Mouse (Mus musculus) MEL (cell line): Measurements from ENCODE around the gene Fgg.

ENCODE experiments used
- BHLHE40 ChIP-seq: IDR thresholded peaks from 2 replicates; pipeline ENCODE4 v1.6.1; 2012; ENCODE audit warnings: low read depth, mild to moderate bottlenecking, inconsistent platforms, low read length, improper control_type of control experiment, borderline replicate concordance
- CHD1 ChIP-seq: IDR thresholded peaks from 2 replicates; pipeline ENCODE4 v1.6.1; 2012; ENCODE audit warnings: low read depth, mild to moderate bottlenecking, inconsistent platforms, low read length, improper control_type of control experiment
- CTCF ChIP-seq, 3 experiments: IDR thresholded peaks in 2 of 3; conservative IDR thresholded peaks in 1 of 3; 2 replicates each; pipeline ENCODE4 v1.5.1; 2011 to 2012; ENCODE audit warnings: low read length in 3 of 3, low read depth in 2 of 3, mild to moderate bottlenecking in 2 of 3, improper control_type of control experiment in 1 of 3, inconsistent platforms in 1 of 3, mixed read lengths in 1 of 3, moderate library complexity in 1 of 3; ENCODE audit not compliant: control insufficient read depth in 1 of 3, insufficient read depth in 1 of 3, poor library complexity in 1 of 3, severe bottlenecking in 1 of 3
- ETS1 ChIP-seq: IDR thresholded peaks from 2 replicates; pipeline ENCODE4 v1.6.1; 2012; ENCODE audit warnings: low read depth, mild to moderate bottlenecking, inconsistent platforms, low read length, improper control_type of control experiment, moderate library complexity
- GABPA ChIP-seq: IDR thresholded peaks from 2 replicates; pipeline ENCODE4 v1.6.1; 2012; ENCODE audit warnings: low read depth, mild to moderate bottlenecking, inconsistent platforms, low read length, improper control_type of control experiment, moderate library complexity
- JUND ChIP-seq: IDR thresholded peaks from 2 replicates; pipeline ENCODE4 v1.6.1; 2011; ENCODE audit warnings: low read depth, mild to moderate bottlenecking, improper control_type of control experiment, low read length
- MAFK ChIP-seq: IDR thresholded peaks from 2 replicates; pipeline ENCODE4 v1.6.1; 2011; ENCODE audit warnings: low read depth, mild to moderate bottlenecking, low read length, improper control_type of control experiment, borderline replicate concordance
- MAZ ChIP-seq: IDR thresholded peaks from 2 replicates; pipeline ENCODE4 v1.6.1; 2012; ENCODE audit warnings: low read depth, mild to moderate bottlenecking, inconsistent platforms, low read length, improper control_type of control experiment
- POLR2A ChIP-seq, 2 experiments: IDR thresholded peaks; 2 replicates each; pipeline ENCODE4 v1.6.1; 2011 to 2012; ENCODE audit warnings: low read length in 2 of 2, mild to moderate bottlenecking in 2 of 2, control low read depth in 1 of 2, improper control_type of control experiment in 1 of 2, low read depth in 1 of 2, moderate library complexity in 1 of 2; ENCODE audit not compliant: control insufficient read depth in 1 of 2, insufficient read depth in 1 of 2, poor library complexity in 1 of 2
- POLR2AphosphoS2 ChIP-seq: IDR thresholded peaks from 2 replicates; pipeline ENCODE4 v1.6.1; 2011; ENCODE audit warnings: low read length, improper control_type of control experiment
- TAL1 ChIP-seq: IDR thresholded peaks from 2 replicates; pipeline ENCODE4 v1.6.1; 2012; ENCODE audit warnings: mild to moderate bottlenecking, inconsistent platforms, low read length, moderate library complexity, mixed read lengths
- USF2 ChIP-seq, 2 experiments: IDR thresholded peaks; 2 replicates each; pipeline ENCODE4 v1.6.1; 2011 to 2012; ENCODE audit warnings: improper control_type of control experiment in 2 of 2, low read length in 2 of 2, borderline replicate concordance in 1 of 2, inconsistent platforms in 1 of 2, low read depth in 1 of 2, mild to moderate bottlenecking in 1 of 2; ENCODE audit not compliant: insufficient read depth in 1 of 2
- ZC3H11A ChIP-seq: IDR thresholded peaks from 2 replicates; pipeline ENCODE4 v1.6.1; 2012; ENCODE audit warnings: low read depth, mild to moderate bottlenecking, inconsistent platforms, low read length, improper control_type of control experiment

GRCm38 (mm10) chr3:82984840-82985239 lies 22.7 kb upstream of the Fgg start:
- no peak for TF ChIP-seq CTCF (IDR thresholded peaks at IDR 0.05 in 2 of 3, conservative IDR thresholded peaks at IDR 0.05 in 1 of 3; ENCODE audit: control insufficient read depth in 1 of 3, insufficient read depth in 1 of 3, low read depth in 2 of 3, low read length in 3 of 3, poor library complexity in 1 of 3, severe bottlenecking in 1 of 3)
- no peak for TF ChIP-seq MAZ
- no peak for TF ChIP-seq TAL1
- no peak for TF ChIP-seq POLR2AphosphoS2
- no peak for TF ChIP-seq GABPA
- TF ChIP-seq ETS1 = no peak
- no peak for TF ChIP-seq USF2 (IDR thresholded peaks at IDR 0.05; ENCODE audit: borderline replicate concordance in 1 of 2, insufficient read depth in 1 of 2, low read depth in 1 of 2, low read length in 2 of 2)
- TF ChIP-seq BHLHE40 = no peak
- TF ChIP-seq ZC3H11A = no peak
- TF ChIP-seq MAFK = no peak
- no peak for TF ChIP-seq JUND
- TF ChIP-seq POLR2A (IDR thresholded peaks at IDR 0.05; ENCODE audit: control insufficient read depth in 1 of 2, insufficient read depth in 1 of 2, low read depth in 1 of 2, low read length in 2 of 2, poor library complexity in 1 of 2) = no peak
- no peak for TF ChIP-seq CHD1
